Mouse (Mus musculus) kidney, adult 2 months (tissue): ENCODE results near the gene Zbtb14. TPM values are rescaled to one million over a fixed set of nuclear protein-coding genes. Genes with fewer than 3 reads are reported as not detected.

Source experiments
- DNase-seq: peaks from one replicate; pipeline ENCODE4 v3.0.0; 2021
- H3K27ac ChIP-seq: fragments of 200-500 bp; 2 replicates; pipeline ENCODE4 v1.5.1; 2012; ENCODE audit warnings: low read depth, low read length, control low read depth, inconsistent platforms; ENCODE audit not compliant: insufficient read depth
- H3K27me3 ChIP-seq: fragments of 200-500 bp; replicated peaks from 2 replicates; pipeline ENCODE4 v1.6.1; 2012; ENCODE audit warnings: mild to moderate bottlenecking, moderate library complexity, low read length, inconsistent platforms; ENCODE audit not compliant: control insufficient read depth, insufficient read depth
- H3K36me3 ChIP-seq: fragments of 200-500 bp; 2 replicates; pipeline ENCODE4 v1.6.1; 2012; ENCODE audit warnings: mild to moderate bottlenecking, moderate library complexity, low read length, inconsistent platforms; ENCODE audit not compliant: control insufficient read depth, insufficient read depth
- H3K4me1 ChIP-seq: fragments of 200-500 bp; 2 replicates; pipeline ENCODE4 v1.6.1; 2011; ENCODE audit warnings: low read length; ENCODE audit not compliant: control insufficient read depth, insufficient read depth
- H3K4me3 ChIP-seq: fragments of 200-500 bp; 2 replicates; pipeline ENCODE4 v1.5.1; 2011; ENCODE audit warnings: mild to moderate bottlenecking, low read depth, low read length, control low read depth; ENCODE audit not compliant: insufficient read depth
- CTCF ChIP-seq: fragments of 200-500 bp; conservative IDR thresholded peaks from 2 replicates; pipeline ENCODE4 v1.5.1; 2011; ENCODE audit warnings: low read depth, mild to moderate bottlenecking, control low read depth, low read length, moderate library complexity, mixed read lengths; ENCODE audit not compliant: insufficient read depth, insufficient read length
- POLR2A ChIP-seq: fragments of 200-500 bp; IDR thresholded peaks from one replicate; pipeline ENCODE4 v1.6.1; 2011; ENCODE audit warnings: low read depth, low read length, control low read depth
- WGBS: fragments of 180-500 bp; shearing (Covaris S2); methylation state at CpG from one replicate; pipeline ENCODE4 v1.1.7; 2018; 5-methylcytosine and 5-hydroxymethylcytosine counted together
- polyA plus RNA-seq: library from polyadenylated mRNA; depleted of rRNA; stranded (reverse); fragments of >200 nt; gene quantifications from 2 replicates; pipeline ENCODE4 v1.2.3, GENCODE M21; 2012; rRNA removed

The Zbtb14 gene
- polyA plus RNA-seq, 1 experiment = 5.2 TPM

- TF ChIP-seq POLR2A (no peak), CTCF (no peak)
- no peak overlapping the region for H3K27ac ChIP-seq
- H3K4me3 ChIP-seq = no peak overlapping the region
- 2% methylated on average over 51 of the region's 52 CpGs for WGBS
- H3K36me3 ChIP-seq = no peaks in the 10 kb centered on the region
- no peaks in the 10 kb centered on the region for H3K4me1 ChIP-seq
- no peak for DNase-seq
- H3K27me3 ChIP-seq = no peaks in the 10 kb centered on the region
These were observed 57.0 kb downstream of the Zbtb14 start for GRCm38 (mm10) chr17:69439571-69440480.

Other genes starting within 250 kb of the Zbtb14 start
- gene Akain1, start 56.3 kb downstream of the Zbtb14 start, polyA plus RNA-seq = not detected in 2 replicates